Mouse (Mus musculus): ENCODE measurements around the gene Dnajc21.

DNA sequence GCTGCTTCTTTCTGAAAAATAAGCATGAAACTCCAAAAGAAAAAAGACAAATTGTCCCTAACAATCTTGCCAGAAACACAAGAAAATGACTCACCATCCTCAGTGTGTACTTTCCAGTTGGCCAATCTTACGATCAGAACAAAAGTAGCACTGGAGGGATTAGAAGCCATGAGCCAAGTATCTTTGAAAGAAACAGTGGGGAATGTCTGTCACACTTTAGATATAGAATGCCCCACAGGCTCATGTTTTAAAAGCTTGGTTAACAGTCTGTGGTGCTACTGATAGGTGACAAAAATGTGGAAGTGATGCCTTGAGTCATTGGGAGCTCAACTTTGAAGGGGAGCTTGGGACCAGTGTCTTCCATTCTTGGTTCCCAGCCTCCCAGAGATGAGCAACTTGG, 28.0 kb downstream of the Dnajc21 start:
- TF ChIP-seq CTCF (conservative IDR thresholded peaks at IDR 0.05 in 1 of 2, IDR thresholded peaks at IDR 0.05 in 1 of 2; ENCODE audit: low read depth in 2 of 2, low read length in 2 of 2) (no peak), EP300 (IDR thresholded peaks at IDR 0.05; ENCODE audit: low read length) (no peak), USF1 (IDR thresholded peaks at IDR 0.05; ENCODE audit: low read depth, low read length) (no peak), NELFE (IDR thresholded peaks at IDR 0.05; ENCODE audit: low read depth, low read length) (no peak), E2F4 (IDR thresholded peaks at IDR 0.05; ENCODE audit: insufficient replicate concordance, low read depth, low read length) (no peak), POLR2A (IDR thresholded peaks at IDR 0.05; ENCODE audit: low read depth, low read length) (no peak), ZKSCAN1 (IDR thresholded peaks at IDR 0.05; ENCODE audit: borderline replicate concordance, low read depth, low read length) (no peak), MAZ (IDR thresholded peaks at IDR 0.05; ENCODE audit: low read depth, low read length) (no peak), USF2 (conservative IDR thresholded peaks at IDR 0.05; ENCODE audit: low read depth, low read length) (no peak), MAFK (IDR thresholded peaks at IDR 0.05; ENCODE audit: insufficient replicate concordance, low read length) (no peak), MAX (IDR thresholded peaks at IDR 0.05; ENCODE audit: low read length) (no peak), ZNF384 (IDR thresholded peaks at IDR 0.05; ENCODE audit: low read depth, low read length) (no peak), KAT2A (IDR thresholded peaks at IDR 0.05; ENCODE audit: insufficient replicate concordance, low read length) (no peak)
